Mouse (Mus musculus): ENCODE results near the gene Tpk1. TPM values are rescaled to one million over a fixed set of nuclear protein-coding genes. Genes with fewer than 3 reads are reported as not detected.

The Tpk1 gene
- total RNA-seq, 2 experiments from 2014 or later = 1.8 to 2.0 TPM

DNA sequence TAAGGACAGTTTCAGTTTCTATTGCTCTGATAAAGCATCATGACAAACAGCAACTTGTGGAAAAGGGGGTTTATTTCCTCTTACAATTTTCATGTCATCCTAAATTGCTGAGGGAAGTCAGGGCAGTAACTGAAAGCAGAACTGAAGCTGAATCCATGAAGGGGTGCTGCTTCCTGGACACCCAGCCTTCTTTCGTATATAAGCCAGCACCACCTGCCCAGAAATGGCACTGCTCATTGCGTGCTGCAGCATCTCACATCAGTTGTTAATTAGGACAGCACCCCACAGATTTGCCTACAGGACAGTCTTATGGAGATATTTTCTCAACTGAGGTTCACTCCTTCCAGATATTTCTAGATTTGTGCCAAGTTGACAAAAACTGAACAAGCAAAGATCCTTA lies 216.6 kb downstream of the Tpk1 start:
- DNase-seq (ENCODE audit: low spot score in 2 of 2) = no peak

DNA sequence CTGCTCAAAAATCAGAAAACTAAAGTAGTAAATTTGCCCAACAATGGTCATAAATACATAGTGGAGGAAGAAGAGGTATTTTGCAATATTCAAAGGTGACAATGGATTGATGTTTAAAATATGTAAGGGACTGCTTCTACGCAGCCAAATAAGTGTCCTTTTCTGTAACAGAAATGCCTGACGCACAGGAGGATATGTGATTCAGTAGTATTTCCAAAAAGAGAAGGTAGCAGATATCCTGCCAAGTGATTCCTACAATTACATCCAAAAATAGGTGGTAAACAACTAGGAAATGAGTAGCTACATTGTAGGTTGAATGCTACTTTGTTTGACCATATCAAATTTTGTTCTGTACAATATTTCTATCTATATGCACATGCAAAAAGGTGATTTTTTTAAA lies 220.2 kb downstream of the Tpk1 start:
- no peak for DNase-seq (ENCODE audit: low spot score in 2 of 2)

DNA sequence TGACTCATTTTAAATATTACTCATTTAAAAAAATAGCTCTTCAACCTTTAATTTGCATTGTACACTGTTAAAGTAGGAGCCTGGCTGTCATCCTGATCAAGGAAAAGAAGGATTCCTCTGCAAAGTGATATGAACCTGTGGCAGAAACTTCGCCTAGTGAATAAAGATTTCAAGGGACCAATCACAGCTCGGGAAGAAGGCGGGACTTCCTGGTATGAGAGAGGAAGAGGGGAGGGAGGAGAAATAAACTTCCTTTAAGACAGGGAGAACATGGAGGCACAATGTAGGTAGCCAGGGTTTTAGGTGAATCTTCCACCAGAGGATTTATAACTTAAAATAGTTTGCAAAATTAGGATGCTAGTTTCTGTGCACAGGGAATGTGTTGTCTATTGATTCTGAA lies 223.9 kb downstream of the Tpk1 start:
- DNase-seq (ENCODE audit: low spot score in 2 of 2) = no peak

DNA sequence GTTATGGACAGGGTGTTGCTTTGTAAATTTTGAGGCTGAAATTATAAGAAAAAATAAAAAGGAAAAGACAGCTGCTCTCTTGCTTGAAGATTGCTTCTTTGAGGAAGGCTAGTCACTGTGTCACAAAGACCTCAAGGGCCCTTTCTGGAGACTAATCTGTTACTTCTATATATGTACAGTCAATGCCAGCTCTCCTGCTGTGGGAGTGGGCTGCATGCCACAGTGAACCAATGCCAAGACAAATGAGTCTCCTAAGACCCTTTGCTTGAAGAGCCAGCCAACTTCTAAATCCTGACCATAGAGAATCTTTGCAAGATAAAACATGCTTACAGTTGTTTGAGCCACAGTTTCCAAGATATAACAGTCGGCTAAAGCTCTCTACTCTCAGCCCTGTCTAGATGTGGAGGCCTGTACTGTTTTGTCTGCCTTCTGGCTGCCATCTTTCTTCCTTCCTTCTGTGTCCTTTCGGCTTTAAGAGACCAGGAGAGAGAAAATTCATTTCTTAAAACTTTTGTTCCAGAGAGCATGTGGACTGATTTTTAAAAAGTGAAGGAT lies 230.0 kb downstream of the Tpk1 start:
- DNase-seq (ENCODE audit: low spot score in 2 of 2) = no peak

DNA sequence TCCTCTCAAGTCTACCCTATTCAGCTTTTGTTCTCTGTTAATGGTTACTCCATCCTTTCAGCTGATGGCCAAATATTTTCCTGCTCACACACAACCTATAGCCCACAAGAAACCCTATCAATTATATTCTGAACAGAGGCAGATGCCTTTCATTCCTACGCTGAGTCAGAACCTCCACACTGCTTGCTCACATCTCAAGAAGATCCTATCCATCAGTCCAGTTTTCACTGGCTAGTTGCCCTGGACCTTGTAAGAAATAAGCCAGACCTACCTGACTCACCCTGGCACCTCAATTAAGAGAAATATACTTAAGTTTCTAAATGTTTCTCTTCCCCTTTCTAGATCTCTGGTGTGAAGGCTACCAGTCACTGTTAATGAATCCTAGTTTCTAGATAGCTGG lies 231.7 kb downstream of the Tpk1 start:
- no peak for DNase-seq (ENCODE audit: low spot score in 2 of 2)

DNA sequence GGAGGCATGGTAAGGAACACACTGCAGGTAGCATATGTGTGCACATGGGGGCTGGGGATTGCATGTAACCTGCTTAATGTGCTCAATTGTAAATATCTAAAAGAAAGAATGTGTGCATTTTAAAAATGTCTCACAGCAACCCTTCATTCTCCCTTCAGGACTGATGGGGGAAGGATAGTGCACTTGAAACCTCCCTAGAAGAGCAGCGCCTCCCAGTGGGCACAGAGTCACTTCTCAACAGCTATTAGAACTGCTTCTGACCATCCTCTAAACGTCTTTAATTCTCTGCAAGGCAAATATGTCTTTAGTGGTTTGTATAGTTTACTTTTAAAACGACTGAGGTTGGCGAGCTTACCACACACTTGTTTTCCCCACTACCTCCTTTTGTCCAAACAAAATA lies 241.1 kb downstream of the Tpk1 start:
- no peak for DNase-seq (ENCODE audit: low spot score in 2 of 2)

DNA sequence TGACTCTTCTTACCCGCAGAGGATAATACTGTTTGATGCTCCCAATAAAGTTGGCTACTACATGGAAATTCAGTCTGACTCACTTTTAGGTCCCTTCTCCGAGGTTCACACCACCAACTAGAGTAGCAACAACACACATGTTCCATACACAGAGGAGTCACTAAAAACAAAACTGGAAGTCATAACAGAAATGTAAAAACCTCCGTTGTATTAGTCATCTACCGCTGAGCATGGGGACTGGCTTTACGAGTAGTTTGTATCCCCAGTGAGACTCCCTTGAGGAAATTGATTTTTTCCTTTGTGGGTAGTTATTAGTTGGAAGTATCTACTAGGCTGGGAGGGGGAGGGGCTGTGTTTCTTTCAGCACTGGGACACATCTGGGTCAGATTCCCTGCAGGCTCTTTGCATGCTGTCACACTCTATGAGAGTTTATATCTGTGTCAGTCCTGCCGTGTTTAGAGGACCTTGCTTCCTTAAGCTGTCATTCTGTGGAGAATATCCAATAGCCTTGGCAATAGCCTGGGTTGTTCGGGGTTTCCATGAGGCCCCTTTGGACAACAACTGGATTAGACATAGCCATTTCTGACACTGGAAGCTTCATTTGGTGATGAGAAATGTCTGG lies 245.6 kb downstream of the Tpk1 start:
- DNase-seq (ENCODE audit: low spot score in 2 of 2) = no peak

DNA sequence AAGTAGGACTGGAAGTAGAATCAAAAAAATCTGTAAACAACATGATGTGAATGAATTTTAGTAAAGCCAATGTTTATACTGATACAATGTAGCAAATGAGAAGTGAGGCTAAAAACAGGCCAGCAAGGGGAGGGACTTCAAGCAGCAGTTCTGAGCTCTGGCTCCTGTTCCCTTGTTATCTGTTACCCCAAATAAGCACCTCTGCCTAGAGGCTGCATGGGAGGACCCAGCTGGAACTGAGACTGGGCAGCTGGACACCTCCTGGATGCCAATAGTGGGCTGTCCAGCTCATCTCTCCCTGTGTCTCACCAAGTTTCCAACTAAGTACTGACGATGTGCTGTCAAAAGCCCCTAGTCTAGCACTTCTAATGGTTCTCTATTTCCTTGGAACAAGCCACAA lies 257.1 kb downstream of the Tpk1 start:
- DNase-seq (ENCODE audit: low spot score in 2 of 2) = no peak

DNA sequence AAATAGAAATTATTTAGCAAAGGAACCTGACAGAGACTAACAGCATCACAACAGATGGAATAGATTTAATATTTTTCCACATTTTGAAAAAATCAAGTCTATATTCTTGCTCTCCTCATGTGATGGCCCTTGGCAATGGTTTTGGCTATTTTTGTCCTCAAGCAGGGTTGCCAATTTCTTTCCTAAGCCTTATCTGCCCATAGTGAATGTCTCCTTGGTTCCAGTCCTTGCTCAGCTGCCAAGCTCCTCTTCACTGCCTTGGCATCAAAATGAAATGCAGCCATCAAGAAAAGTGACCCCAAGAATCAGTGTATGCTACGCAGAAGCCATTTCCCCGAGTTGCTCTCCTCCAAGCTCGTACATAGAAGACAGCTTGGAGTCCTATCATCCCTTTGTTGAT lies 263.0 kb downstream of the Tpk1 start:
- no peak for DNase-seq (ENCODE audit: low spot score in 2 of 2)

DNA sequence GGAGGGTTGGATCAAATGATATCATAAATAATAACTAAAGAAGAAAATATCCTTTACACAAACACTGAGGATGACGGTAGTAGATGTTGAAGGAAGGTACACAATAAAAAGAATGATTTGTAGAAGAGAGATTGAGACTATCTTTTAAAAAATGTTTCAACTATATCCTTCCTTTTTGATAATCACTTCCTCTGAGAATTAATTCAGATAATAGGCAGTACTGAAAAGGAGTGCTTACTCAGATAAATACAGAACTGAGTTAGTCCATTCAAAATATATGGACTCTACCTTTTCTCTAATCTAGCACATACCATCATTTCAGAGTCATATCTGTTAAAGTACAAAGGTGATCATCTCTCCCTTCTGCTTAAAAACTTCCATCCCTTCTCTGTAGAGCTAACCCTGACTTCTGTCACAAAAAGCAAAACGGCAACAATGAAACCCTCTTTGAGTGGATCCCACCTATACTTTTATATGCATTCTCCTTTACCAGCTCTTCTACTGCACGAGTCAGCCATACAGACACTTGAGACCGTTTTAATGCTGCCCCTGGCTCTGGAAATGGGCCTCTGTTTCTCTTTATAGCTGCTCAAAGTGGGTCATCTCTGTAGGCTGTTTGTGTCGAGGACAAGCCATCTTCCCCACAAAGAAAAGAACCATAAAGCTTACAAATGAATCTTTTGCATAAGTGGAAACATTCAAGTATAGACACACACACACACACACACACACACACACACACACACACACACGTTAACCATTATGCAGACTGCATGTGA lies 263.7 kb downstream of the Tpk1 start:
- no peak for DNase-seq (ENCODE audit: low spot score in 2 of 2)

DNA sequence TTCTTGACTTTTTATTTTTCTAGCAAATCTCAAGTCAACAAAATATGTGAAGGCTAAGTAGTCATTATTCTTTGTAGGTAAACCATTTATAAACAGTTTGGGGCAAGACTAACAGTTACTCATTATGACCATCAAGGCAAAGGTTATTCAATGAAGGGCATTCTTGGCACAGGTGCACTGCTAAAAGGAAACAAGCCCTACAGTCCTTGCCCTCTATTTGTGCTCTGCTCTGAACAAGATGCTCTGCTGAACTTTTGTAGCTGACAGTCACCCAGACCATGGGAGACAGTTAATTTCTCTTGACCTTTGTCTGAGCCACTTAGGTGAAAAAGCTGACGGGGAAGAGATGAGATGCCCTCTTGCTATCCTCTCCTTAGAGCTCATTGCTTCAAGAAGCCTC lies 269.7 kb downstream of the Tpk1 start:
- no peak for DNase-seq (ENCODE audit: low spot score in 2 of 2)

DNA sequence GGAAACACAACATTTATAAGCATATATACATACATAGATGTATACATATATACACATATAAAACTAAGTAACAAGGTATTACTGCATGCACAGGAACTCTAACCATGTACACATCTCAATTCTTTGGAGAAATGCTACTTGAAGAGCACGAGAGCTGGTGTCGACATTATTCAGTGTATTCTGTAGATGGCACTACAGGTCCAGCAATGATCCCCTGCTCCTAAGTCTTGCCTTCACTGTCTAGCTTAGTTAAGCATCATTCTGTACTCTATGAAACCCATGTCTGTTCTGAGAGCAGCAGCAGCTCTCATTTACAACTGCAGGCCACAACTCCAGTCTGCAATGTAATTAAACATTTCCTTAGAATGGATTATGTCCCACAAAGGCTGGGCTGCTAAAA lies 270.5 kb downstream of the Tpk1 start:
- peak in 1 of 2 experiments; percentile 64 for DNase-seq (ENCODE audit: low spot score in 2 of 2)

DNA sequence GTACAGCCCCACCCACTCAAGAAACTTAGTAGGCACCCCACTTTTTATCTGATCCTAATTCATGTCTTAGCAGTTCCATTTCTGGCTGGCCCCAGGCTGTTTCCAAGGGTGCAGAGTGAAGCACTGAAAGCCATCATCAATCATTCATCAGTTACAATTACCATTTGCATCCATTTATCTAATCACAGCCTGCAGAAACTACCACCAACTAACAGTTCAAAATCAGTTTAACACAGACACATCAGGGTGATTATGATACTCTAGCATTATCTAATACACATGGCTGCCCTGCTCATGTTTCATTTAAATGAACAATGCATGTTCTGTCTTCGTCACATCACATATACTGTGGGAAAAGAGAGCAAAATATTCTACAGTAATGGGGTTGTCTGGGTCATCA lies 274.7 kb downstream of the Tpk1 start:
- DNase-seq (ENCODE audit: low spot score in 2 of 2) = no peak

DNA sequence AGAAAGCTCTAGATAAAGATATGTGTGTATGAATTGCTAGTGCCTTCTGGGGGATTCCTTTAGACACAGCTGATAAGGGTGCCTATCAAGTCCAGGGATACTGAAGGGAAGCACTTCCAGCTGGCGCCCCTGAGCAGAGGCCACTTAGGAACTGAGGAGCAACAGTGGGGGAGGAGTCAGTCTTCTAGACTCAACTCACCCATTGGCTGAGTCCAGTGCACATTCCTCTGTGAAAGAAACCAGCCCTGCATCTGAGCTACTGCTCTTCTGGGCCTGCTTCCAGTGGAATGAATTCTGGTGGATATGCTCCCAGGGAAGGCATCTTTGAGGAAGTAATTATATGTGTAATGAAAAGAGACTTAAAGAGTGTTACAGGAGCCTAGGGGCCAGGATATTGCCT lies 278.8 kb downstream of the Tpk1 start:
- no peak for DNase-seq (ENCODE audit: low spot score in 2 of 2)

DNA sequence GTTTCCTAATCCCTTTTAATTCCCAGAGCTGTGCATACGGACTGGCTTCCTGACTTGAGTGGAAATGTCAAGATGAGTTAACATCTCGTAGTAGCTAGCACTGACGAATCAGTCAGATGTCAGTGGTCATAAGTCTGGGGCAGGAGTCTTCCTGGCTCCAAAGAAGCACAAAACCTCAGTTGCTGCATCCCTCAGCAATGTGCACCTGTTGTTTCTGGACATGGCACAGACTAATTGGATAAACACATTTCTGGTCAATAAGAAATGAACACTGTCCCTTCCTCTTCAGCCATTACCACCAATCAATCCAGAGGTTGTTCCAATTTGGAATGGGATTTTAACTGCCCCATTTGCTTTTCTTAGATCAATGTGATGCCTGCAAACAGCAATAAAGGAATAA lies 281.2 kb downstream of the Tpk1 start:
- no peak for DNase-seq (ENCODE audit: low spot score in 2 of 2)

DNA sequence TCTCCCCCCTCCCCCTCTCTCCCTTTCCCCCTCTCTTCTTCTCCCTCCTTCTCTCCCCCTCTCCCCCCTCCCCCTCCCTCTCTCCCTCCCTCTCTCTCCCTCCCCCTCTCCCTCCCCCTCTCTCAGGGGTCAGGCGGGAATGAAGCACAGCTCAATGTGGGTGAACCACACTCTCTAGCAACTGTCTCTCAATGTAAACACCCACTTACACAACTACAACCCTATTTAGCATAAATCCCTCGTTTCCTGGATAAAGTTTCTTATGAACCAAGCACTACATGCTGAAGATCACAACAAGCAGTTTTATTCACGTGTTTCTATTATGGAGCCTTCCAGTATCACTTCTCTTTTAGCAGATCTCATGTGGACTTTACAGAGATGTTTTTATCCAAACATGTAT lies 281.8 kb downstream of the Tpk1 start:
- no peak for DNase-seq (ENCODE audit: low spot score in 2 of 2)

DNA sequence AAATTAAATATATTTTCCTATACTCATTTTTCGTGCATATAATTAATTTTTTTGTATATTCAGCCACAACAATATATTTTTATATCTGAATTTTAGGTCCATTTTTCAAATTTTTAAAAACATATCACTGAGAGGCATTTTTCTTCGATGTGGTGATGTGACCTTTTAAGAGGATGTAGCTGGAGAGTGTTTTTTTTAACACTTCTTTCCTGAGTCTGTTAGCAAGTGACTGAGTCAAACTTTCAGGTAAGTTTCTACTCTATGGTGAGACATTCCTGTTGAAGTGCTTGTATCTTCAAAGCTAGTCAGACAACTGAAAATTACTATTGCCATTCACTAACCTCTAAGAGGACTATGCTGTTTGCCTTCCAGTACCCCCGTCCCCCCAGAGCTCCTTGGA lies 283.3 kb downstream of the Tpk1 start:
- DNase-seq (ENCODE audit: low spot score in 2 of 2) = no peak

DNA sequence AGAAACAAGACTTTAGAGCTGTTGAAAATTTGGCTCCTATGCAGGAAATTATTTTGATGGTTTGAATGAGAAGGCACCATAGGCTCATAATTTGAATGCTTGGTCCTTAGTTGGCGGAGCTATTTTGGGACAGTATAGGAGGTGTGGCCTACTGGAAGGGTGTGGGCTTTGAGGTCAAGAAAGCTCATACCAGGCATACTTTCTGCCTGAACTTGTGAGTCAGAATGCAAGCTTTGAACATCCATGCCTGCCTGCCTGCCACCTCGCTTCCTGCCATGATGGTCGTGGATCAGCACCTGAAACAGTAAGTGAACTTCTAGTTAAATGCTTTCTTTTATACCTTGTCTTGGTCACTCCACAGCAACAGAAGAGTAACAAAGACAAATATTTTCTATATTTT lies 283.8 kb downstream of the Tpk1 start:
- no peak for DNase-seq (ENCODE audit: low spot score in 2 of 2)

DNA sequence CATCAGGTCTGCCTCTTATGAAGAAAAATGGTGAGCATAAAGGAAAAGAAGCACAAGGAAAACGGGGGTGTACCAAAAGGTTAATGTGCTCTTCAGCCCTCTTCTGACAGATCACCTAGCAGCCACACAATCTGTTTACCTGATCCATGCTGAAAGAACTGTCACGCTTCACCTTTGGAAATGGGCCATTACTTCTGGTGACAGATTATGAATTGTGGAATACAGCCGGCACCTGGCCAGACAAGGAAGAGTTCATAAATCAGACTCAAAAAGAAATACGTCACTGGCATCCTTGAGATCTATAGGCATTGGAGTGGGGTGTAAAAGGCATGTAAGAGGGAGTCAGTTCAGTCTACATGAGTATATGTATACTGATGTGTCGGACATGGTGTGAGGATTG lies 292.9 kb downstream of the Tpk1 start:
- no peak for DNase-seq (ENCODE audit: low spot score in 2 of 2)

DNA sequence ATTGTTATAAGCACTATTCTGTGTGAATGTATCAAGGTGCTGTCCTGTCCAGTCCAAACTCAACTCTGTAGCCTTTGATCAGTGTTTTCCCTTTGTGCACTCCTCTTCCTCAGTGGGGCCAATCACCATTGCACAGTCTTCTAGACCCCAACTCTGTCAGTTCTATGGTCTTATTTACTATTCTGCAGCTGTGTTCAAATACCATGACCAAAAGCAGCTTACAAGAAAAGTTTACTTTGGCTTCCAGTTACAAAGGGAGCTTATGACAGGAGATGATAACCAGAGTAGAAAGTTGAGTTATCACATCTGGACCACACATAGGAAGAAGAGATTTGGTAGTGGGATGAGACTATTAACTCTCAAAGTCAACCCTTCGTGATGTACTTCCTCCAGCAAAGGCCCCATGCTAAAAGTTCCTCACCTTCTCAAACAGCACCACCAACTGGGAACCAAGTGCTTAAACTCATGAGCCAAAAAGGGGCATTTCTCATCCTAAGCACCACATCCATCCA lies 298.6 kb downstream of the Tpk1 start:
- no peak for DNase-seq (ENCODE audit: low spot score in 2 of 2)

DNA sequence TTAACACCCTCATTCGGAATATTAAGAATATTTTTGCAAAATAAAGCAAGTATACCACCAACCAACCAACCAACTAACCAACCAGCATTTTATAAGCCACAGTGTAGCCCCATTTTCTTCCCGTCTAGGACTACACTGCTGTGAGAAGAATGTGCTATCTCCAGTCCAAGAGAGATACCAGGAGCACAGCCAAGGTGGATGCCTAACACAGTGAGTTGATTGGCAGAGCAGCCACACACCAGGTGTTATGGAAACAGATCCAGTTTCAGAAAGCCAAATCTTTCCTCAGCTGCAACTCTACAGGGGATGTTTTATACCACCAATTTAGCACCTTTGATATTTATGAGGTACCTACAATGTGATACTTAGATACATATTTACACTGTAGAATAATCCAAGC lies 299.1 kb downstream of the Tpk1 start:
- no peak for DNase-seq (ENCODE audit: low spot score in 2 of 2)

DNA sequence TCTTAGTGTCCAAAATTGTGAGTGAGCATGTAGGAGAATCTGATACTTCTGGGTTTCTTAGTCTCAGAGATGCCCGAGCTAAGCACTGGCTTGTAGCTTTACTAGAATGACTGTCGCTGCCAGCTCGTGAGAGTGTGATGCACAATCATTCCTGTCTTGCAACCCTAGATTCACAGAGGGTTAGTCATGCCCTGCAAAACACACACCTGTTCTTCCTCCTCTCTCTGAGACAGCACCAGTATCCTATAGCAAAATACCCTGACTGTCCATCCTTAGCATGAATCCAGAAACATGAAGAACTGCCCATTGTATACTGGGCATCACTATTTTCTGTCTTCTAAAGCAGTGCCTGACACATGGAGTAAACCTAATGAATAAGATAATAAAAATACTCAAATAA lies 302.2 kb downstream of the Tpk1 start:
- DNase-seq (ENCODE audit: low spot score in 2 of 2) = no peak
